Mouse (Mus musculus) T-cell, adult 66 days (primary cell): ENCODE results near the gene Havcr2. TPM values are rescaled to one million over a fixed set of nuclear protein-coding genes. Genes with fewer than 3 reads are reported as not detected.

Experiments
- total RNA-seq, 2 experiments: library from RNA; stranded (reverse); gene quantifications; 3 replicates in 1 of 2; 4 replicates in 1 of 2; pipeline ENCODE4 v1.2.4; 2023

Gene Havcr2
- under 1 TPM; 0.47 to 0.70 TPM for total RNA-seq

DNA sequence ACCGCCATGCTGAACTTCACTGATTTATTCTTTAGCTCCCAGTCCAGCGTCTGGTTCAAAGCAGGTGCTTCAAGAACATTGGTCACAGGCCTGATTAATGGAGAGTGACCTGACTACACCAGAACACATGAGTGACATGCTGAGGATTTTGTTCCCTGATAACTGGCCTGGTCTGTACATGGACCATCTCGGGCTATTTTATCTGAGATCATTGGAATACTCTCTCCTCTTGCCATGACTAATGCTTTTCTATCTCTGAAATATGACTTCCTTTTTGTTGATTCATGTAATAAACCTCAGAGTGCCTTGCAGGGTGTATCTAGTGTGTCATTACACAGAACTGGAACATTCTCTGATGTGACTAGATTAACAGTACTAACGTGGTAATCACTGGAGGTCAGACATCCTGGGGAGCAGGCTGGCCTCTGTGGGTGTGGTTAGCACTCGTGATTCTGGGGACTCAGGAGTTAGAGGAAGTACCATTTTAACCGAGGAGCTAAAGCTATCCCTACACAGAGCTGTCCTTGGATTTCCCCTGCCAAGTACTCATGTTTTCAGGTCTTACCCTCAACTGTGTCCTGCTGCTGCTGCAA lies at the start of gene Havcr2:
Gene Havcr2 (plus strand): TSS at position 483 of the 593 bp plus-strand sequence.

DNA sequence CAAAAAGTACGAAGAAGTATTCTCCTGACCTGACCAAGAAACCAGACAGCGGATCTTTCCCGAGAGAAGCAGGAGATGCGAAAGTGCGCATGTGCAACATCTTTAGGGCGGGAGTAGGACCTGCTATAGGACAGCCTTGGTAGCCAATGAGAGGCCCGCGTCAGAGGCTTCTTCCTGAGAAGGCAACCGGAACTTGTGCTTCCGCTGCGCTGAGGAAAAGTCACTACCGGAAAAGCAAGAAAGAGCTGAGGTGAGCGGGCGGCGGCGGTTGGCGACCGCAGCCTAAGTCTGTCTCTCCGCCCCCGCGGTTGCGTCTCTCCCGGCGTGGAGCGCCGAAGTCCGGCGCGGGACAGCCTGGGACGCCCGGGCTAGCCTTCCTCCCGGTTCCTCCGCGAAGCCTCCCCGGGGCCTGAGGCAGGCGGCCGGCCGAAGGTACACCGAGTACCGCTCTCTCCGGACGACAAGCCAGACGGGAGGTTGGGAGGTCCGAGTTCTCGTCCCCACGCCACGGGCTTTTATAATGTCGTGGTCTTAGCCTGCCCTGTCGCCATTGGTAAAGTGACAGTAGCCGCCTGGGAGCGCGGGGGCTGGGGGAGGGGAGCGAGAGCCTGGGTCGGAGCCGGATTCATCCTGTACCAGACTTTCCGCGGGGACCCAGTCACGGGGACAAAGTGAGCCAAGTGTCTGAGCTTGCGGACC lies 17.8 kb upstream of the Havcr2 start, which contains the start of gene Med7:
Gene Med7 (plus strand): TSS at position 166 of the 699 bp plus-strand sequence.

DNA sequence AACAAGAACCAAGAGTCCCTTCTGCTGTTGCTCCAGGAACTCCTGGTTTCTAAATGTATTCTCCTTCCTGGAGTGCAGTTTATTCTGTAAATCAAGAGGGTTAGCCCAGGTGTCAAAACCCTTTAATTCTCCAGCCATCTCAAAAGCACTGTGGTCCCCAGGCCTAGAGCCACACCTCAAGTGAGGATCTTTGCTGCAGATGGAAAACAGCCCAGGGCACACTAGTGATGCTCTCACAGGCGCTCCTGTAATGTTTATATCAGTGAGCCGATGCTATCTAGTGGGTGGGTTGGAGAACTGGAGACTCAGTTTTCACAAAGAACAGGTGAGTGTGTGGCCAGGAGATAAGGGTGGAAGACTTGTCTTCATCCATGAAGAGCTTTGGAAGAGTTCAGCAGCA lies 69.2 kb downstream of the Havcr2 start, which contains the start of gene Gm12169:
Gene Gm12169 (plus strand): TSS at position 301 of the 400 bp plus-strand sequence.

Other genes with a start within 250 kb of the Havcr2 start
- gene Fndc9, start 219.4 kb upstream of the Havcr2 start, total RNA-seq, result not detected
- 100 to 1,000 TPM; 164 to 181 TPM for gene Cyfip2, start 142.1 kb upstream of the Havcr2 start, total RNA-seq
- 100 to 1,000 TPM; 424 to 440 TPM for gene Itk, start 65.4 kb upstream of the Havcr2 start, total RNA-seq
- 1 to 10 TPM; 1.4 to 1.6 TPM for gene Fam71b, start 58.4 kb upstream of the Havcr2 start, total RNA-seq
- 10 to 100 TPM; 17.0 to 21.4 TPM for gene Med7, start 18.0 kb upstream of the Havcr2 start, total RNA-seq
- not detected for gene Gm12169, start 69.3 kb downstream of the Havcr2 start, total RNA-seq
- gene BC053393, start 116.6 kb downstream of the Havcr2 start, total RNA-seq, result not detected
- not detected for gene Dppa1, start 174.3 kb downstream of the Havcr2 start, total RNA-seq